Mouse (Mus musculus) heart, postnatal 0 days (tissue): ENCODE data around the gene Ampd1.

ENCODE experiments used
- CTCF ChIP-seq: IDR thresholded peaks from 2 replicates; pipeline ENCODE4 v1.5.1; 2016; ENCODE audit warnings: antibody characterized with exemption, control low read depth, low read depth
- EP300 ChIP-seq: IDR thresholded peaks from 2 replicates; pipeline ENCODE4 v1.6.1; 2016; ENCODE audit warnings: antibody characterized with exemption, low read depth

DNA sequence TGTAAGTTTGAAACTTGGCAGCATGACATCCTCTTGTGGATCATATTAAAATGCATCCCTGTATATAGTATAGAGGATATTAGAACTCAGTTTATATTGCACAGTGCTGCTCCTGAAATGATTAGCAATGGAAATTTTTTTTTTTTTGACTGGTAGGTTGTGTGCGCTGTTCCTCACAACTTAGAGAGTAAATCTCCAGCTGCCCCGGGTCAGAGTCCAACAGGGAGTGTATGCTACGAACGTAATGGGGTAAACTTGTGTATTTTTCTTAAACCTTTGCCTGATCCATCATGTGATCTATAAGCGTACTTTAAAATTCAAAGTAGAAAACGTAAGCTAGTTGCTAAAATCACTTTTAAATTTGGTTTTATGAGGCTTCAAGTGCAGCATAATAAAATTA is 33.5 kb upstream of the Ampd1 start:
- no peak for TF ChIP-seq CTCF
- TF ChIP-seq EP300 = no peak
